Mouse (Mus musculus) small intestine, adult 2 months (tissue): ENCODE data around the gene Ccsap.

Experiments used
- CTCF ChIP-seq: fragments of 200-500 bp; IDR thresholded peaks from 2 replicates; pipeline ENCODE4 v1.5.1; 2012; ENCODE audit warnings: low read depth, mild to moderate bottlenecking, control low read depth, inconsistent platforms, low read length, moderate library complexity, mixed read lengths; ENCODE audit not compliant: insufficient replicate concordance, insufficient read length; ENCODE audit errors: extremely low read depth
- POLR2A ChIP-seq: fragments of 200-500 bp; IDR thresholded peaks from 2 replicates; pipeline ENCODE4 v1.6.1; 2012; ENCODE audit warnings: low read depth, mild to moderate bottlenecking, control low read depth, inconsistent platforms, low read length, moderate library complexity

DNA sequence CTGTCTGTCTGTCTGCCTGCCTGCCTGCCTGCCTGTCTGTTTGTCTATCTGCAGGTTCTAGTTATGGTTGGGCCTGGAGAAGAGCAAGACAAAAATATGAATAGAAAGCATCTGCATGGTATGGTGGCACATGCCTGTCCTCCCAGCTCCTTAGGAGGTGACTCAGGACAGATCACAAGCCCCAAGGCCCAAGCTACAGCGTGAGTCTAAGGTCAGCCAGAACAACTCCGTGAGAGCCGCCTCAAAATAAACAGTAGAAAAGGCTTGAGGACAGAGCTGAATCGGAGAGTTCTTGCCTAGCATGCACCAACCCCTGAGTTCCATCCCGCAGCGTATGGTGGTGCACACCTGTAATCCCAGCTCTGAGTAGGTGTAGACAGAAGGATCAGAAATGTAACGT, 5.8 kb upstream of the Ccsap start:
- TF ChIP-seq POLR2A (no peak), CTCF (no peak)
